Mouse (Mus musculus) CH12.LX (cell line): ENCODE measurements around the gene Syt5. TPM values are rescaled to one million over a fixed set of nuclear protein-coding genes. Genes with fewer than 3 reads are reported as not detected.

ENCODE experiments used
- DNase-seq: peaks from one replicate; pipeline ENCODE4 v3.0.0-alpha.2; 2013; ENCODE audit errors: extremely low read depth
- H3K27ac ChIP-seq: 2 replicates; pipeline ENCODE4 v1.5.1; 2012; ENCODE audit warnings: low read depth, mild to moderate bottlenecking, control low read depth, moderate library complexity; ENCODE audit not compliant: insufficient read depth
- H3K27me3 ChIP-seq: replicated peaks from 2 replicates; pipeline ENCODE3; 2012; ENCODE audit warnings: inconsistent platforms
- H3K36me3 ChIP-seq, 2 experiments: replicated peaks in 1 of 2; 2 replicates each; pipeline versions ENCODE3 to v1.6.1; 2012; ENCODE audit warnings: inconsistent platforms in 1 of 2, low read length in 1 of 2, mild to moderate bottlenecking in 1 of 2, mixed read lengths in 1 of 2, moderate library complexity in 1 of 2; ENCODE audit not compliant: control insufficient read depth in 1 of 2, insufficient read depth in 1 of 2
- H3K4me1 ChIP-seq, 2 experiments: 2 replicates each; pipeline ENCODE4 v1.6.1; 2012; ENCODE audit warnings: inconsistent platforms in 1 of 2, moderate library complexity in 1 of 2; ENCODE audit not compliant: insufficient read depth in 2 of 2, control insufficient read depth in 1 of 2
- H3K4me2 ChIP-seq: 2 replicates; pipeline ENCODE4 v1.6.1; 2012; ENCODE audit warnings: low read depth, mild to moderate bottlenecking, control low read depth; ENCODE audit not compliant: poor library complexity, insufficient read depth, severe bottlenecking
- H3K4me3 ChIP-seq, 3 experiments: fragments of 150-350 bp in 1 of 3; sonication (generic) in 1 of 3; replicated peaks in 1 of 3; 2 replicates each; pipeline versions ENCODE3 to v1.5.1; 2011 to 2012; ENCODE audit warnings: low read depth in 2 of 3, low read length in 2 of 3, mild to moderate bottlenecking in 2 of 3, moderate library complexity in 2 of 3, control low read depth in 1 of 3, improper control_type of control experiment in 1 of 3, inconsistent platforms in 1 of 3, mixed read lengths in 1 of 3; ENCODE audit not compliant: poor library complexity in 1 of 3
- H3K79me2 ChIP-seq: replicated peaks from 2 replicates; pipeline ENCODE4 v1.6.1; 2012; ENCODE audit warnings: mild to moderate bottlenecking, moderate library complexity; ENCODE audit not compliant: control insufficient read depth, poor library complexity, insufficient read depth, severe bottlenecking; ENCODE audit errors: extremely low read depth
- H3K9ac ChIP-seq: 2 replicates; pipeline ENCODE4 v1.6.1; 2012; ENCODE audit warnings: low read depth, mild to moderate bottlenecking, control low read depth, moderate library complexity; ENCODE audit not compliant: insufficient read depth
- H3K9me3 ChIP-seq: replicated peaks from 2 replicates; pipeline ENCODE3; 2012; ENCODE audit warnings: low read length, inconsistent platforms, mixed read lengths
- CHD2 ChIP-seq: IDR thresholded peaks from 2 replicates; pipeline ENCODE4 v1.6.1; 2011; ENCODE audit warnings: low read length, improper control_type of control experiment
- CTCF ChIP-seq, 2 experiments: IDR thresholded peaks in 1 of 2; conservative IDR thresholded peaks in 1 of 2; 2 replicates each; pipeline ENCODE4 v1.5.1; 2011 to 2012; ENCODE audit warnings: low read depth in 2 of 2, low read length in 2 of 2, improper control_type of control experiment in 1 of 2, inconsistent platforms in 1 of 2, mild to moderate bottlenecking in 1 of 2, moderate library complexity in 1 of 2
- E2F4 ChIP-seq: IDR thresholded peaks from 2 replicates; pipeline ENCODE4 v1.6.1; 2011; ENCODE audit warnings: low read depth, low read length, improper control_type of control experiment; ENCODE audit not compliant: insufficient replicate concordance
- GABPA ChIP-seq: IDR thresholded peaks from 2 replicates; pipeline ENCODE4 v1.6.1; 2012; ENCODE audit warnings: low read depth, low read length, improper control_type of control experiment, inconsistent platforms; ENCODE audit not compliant: insufficient replicate concordance
- IRF4 ChIP-seq: IDR thresholded peaks from 2 replicates; pipeline ENCODE4 v1.6.1; 2014; ENCODE audit warnings: low read depth, mild to moderate bottlenecking, inconsistent platforms, low read length, improper control_type of control experiment
- JUN ChIP-seq: IDR thresholded peaks from 2 replicates; pipeline ENCODE4 v1.6.1; 2011; ENCODE audit warnings: low read depth, mild to moderate bottlenecking, low read length, improper control_type of control experiment, moderate library complexity; ENCODE audit not compliant: insufficient read depth
- JUND ChIP-seq: conservative IDR thresholded peaks from 2 replicates; pipeline ENCODE4 v1.6.1; 2011; ENCODE audit warnings: low read depth, low read length, improper control_type of control experiment
- KAT2A ChIP-seq: IDR thresholded peaks from 2 replicates; pipeline ENCODE4 v1.6.1; 2012; ENCODE audit warnings: low read length, improper control_type of control experiment, inconsistent platforms; ENCODE audit not compliant: insufficient replicate concordance
- MAFK ChIP-seq: IDR thresholded peaks from 2 replicates; pipeline ENCODE4 v1.6.1; 2011; ENCODE audit warnings: low read length, improper control_type of control experiment; ENCODE audit not compliant: insufficient replicate concordance
- MXI1 ChIP-seq: IDR thresholded peaks from 2 replicates; pipeline ENCODE4 v1.6.1; 2011; ENCODE audit warnings: mild to moderate bottlenecking, low read depth, low read length, improper control_type of control experiment
- MYC ChIP-seq: IDR thresholded peaks from 2 replicates; pipeline ENCODE4 v1.6.1; 2011; ENCODE audit warnings: low read depth, mild to moderate bottlenecking, improper control_type of control experiment, low read length
- NELFE ChIP-seq: IDR thresholded peaks from 2 replicates; pipeline ENCODE4 v1.6.1; 2011; ENCODE audit warnings: low read depth, low read length, improper control_type of control experiment
- NRF1 ChIP-seq: IDR thresholded peaks from 2 replicates; pipeline ENCODE4 v1.6.1; 2014; ENCODE audit warnings: low read depth, mild to moderate bottlenecking, inconsistent platforms, low read length, improper control_type of control experiment, moderate library complexity
- PAX5 ChIP-seq: IDR thresholded peaks from 2 replicates; pipeline ENCODE4 v1.6.1; 2012; ENCODE audit warnings: low read length, inconsistent platforms, mixed read lengths
- SIN3A ChIP-seq: IDR thresholded peaks from 2 replicates; pipeline ENCODE4 v1.6.1; 2012; ENCODE audit warnings: low read length, improper control_type of control experiment, inconsistent platforms
- SMC3 ChIP-seq: IDR thresholded peaks from 2 replicates; pipeline ENCODE4 v1.6.1; 2011; ENCODE audit warnings: low read depth, low read length, improper control_type of control experiment
- dilution Hi-C: fragments of 300-500 bp; cut with MboI; formaldehyde crosslinking; loops from 2 replicates; pipeline ENCODE4 v1.14.3; 2020; ENCODE audit warnings: low sequenced_read_pairs; ENCODE audit not compliant: extremely low pct_unique_long_range_greater_than_20kb, extremely low pct_ligation_motif_present
- in situ Hi-C: fragments of 300-500 bp; cut with MboI; formaldehyde crosslinking; loops from 3 replicates; pipeline ENCODE4 v1.14.3; 2019; ENCODE audit warnings: low sequenced_read_pairs, low pct_ligation_motif_present, low pct_unique_long_range_greater_than_20kb, mixed read lengths
- polyA plus RNA-seq: library from polyadenylated mRNA; unstranded; fragments of >175 nt; gene quantifications from 2 replicates; pipeline ENCODE4 v1.2.1, GENCODE M21; 2012; ENCODE audit warnings: low read depth; ENCODE audit not compliant: insufficient read length
- total RNA-seq, 2 experiments: library from RNA; depleted of rRNA; stranded (reverse); fragments of 300-350 nt in 1 of 2; fragments of >200 nt in 1 of 2; gene quantifications; 2 replicates each; pipeline ENCODE4 v1.2.3; 2012 to 2014

The Syt5 gene
- total and polyA plus RNA-seq, 3 experiments = 0.20 to 0.68 (median 0.30) TPM

DNA sequence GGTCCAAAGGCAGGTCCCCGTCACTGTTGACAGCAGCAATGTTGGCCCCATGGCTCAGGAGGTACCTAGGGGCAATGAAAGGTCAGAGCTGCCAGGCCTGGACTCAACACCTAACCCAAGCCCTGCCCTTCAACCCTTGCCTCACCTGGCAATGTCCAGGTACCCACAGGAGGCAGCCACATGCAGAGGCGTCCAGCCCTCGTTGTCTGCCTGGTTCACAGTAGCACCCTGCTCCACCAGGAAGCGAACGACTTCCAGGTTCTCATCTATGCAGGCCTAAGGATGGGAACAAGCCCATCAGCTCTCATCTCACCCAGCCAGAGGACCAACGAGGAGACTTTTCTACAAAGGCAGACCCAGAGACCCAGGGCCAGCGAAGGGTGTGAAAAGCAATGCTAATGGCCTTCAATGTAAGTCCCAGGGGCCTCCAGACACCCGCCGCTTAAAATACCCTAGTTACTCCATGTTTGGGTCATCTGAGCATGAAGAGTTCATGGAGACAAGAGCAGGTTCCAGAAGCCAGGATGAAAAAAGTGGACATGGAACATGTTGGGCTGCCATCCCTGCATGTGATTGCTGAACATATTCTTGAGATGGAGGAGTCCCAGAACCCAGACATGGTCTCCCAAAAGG, 50.0 kb downstream of the Syt5 start:
- H3K27me3 ChIP-seq = no peaks in the 10 kb centered on the region
- no peak overlapping the region for H3K9ac ChIP-seq
- no peak for TF ChIP-seq IRF4
- no peak for TF ChIP-seq GABPA
- TF ChIP-seq MXI1 = no peak
- no peak for TF ChIP-seq CTCF (conservative IDR thresholded peaks at IDR 0.05 in 1 of 2, IDR thresholded peaks at IDR 0.05 in 1 of 2; ENCODE audit: low read depth in 2 of 2, low read length in 2 of 2)
- no peak for TF ChIP-seq NELFE
- no peak for TF ChIP-seq JUND
- TF ChIP-seq KAT2A = no peak
- no peak for TF ChIP-seq NRF1
- no peak for TF ChIP-seq PAX5
- no peak for TF ChIP-seq MYC
- no peak for TF ChIP-seq JUN
- TF ChIP-seq SMC3 = no peak
- no peak for TF ChIP-seq MAFK
- no peak for TF ChIP-seq CHD2
- TF ChIP-seq, all 38 proteins: peak for 0
- no peaks in the 10 kb centered on the region for H3K9me3 ChIP-seq
- DNase-seq = no peak
- H3K36me3 ChIP-seq = peaks cover 38 to 74% of the 10 kb centered on the region in 2 experiments
- in situ Hi-C loops (no loop called here), dilution Hi-C loops (no loop called here)
- no peak overlapping the region for H3K4me2 ChIP-seq
- no peak overlapping the region for H3K4me3 ChIP-seq
- no peak overlapping the region for H3K27ac ChIP-seq
- peaks cover 20 to 40% of the 10 kb centered on the region in 2 experiments for H3K4me1 ChIP-seq
- H3K79me2 ChIP-seq = peaks cover 63% of the 10 kb centered on the region

DNA sequence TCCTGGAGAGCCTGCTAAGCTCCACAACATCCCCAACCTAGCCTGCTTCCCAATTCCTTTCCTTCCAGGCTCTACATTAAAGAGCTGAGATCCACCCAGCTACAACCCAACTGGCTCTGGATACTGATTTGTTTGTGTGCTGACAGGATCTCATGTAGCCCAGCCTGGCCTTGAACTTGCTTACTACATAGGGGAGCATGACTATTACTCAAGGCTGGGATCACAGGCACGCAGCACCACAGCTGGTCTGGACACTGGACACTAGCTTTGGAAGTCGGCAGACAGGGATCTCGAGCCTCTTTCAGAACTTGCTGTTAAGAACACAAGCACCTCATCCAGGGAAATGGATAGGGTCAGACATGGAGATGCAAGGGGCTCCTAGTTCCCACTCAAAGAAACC, 50.9 kb downstream of the Syt5 start:
- Histone ChIP-seq H3K9ac (no peak overlapping the region), H3K27ac (no peak overlapping the region), H3K4me1 (peaks cover 20 to 40% of the 10 kb centered on the region in 2 experiments), H3K9me3 (no peaks in the 10 kb centered on the region), H3K4me2 (no peak overlapping the region), H3K27me3 (no peaks in the 10 kb centered on the region), H3K36me3 (peaks cover 47 to 84% of the 10 kb centered on the region in 2 experiments), H3K4me3 (no peak overlapping the region), H3K79me2 (peaks cover 63% of the 10 kb centered on the region)
- in situ Hi-C loops (no loop called here), dilution Hi-C loops (no loop called here)
- TF ChIP-seq E2F4 (no peak), SMC3 (no peak), SIN3A (no peak), IRF4 (no peak), GABPA (no peak), CTCF (conservative IDR thresholded peaks at IDR 0.05 in 1 of 2, IDR thresholded peaks at IDR 0.05 in 1 of 2; ENCODE audit: low read depth in 2 of 2, low read length in 2 of 2) (no peak)
- no peak for DNase-seq
